Mouse (Mus musculus): ENCODE measurements around the gene Hs3st3b1. TPM values are rescaled to one million over a fixed set of nuclear protein-coding genes. Genes with fewer than 3 reads are reported as not detected.

Hs3st3b1 gene
- polyA plus RNA-seq, 1 experiment from 2014 or later: 21.1 TPM

- TF ChIP-seq EP300 (IDR thresholded peaks at IDR 0.05; ENCODE audit: low read depth): no peak
- no peak for ATAC-seq
- WGBS (ENCODE audit: insufficient replicate concordance): 78% methylated on average over 13 of the region's 13 CpGs
- no peak for DNase-seq
- Histone ChIP-seq H3K9ac (replicated peaks) (no peak overlapping the region), H3K4me1 (ENCODE audit: insufficient read depth) (peaks cover 21% of the 10 kb centered on the region), H3K27me3 (ENCODE audit: insufficient read depth, low read length) (no peaks in the 10 kb centered on the region), H3K36me3 (replicated peaks; ENCODE audit: insufficient read depth, low read length) (no peaks in the 10 kb centered on the region), H3K27ac (ENCODE audit: low read depth) (peak overlapping the region; percentile 58; the same call in 1 of the 2 replicates), H3K4me3 (ENCODE audit: low read depth, low read length) (no peak overlapping the region), H3K4me2 (ENCODE audit: low read depth, low read length) (no peak overlapping the region), H3K9me3 (ENCODE audit: low read length) (no peaks in the 10 kb centered on the region)
Measured at GRCm38 (mm10) chr11:63897856-63898508, 24.1 kb downstream of the Hs3st3b1 start.

- Histone ChIP-seq H3K4me3 (ENCODE audit: low read depth, low read length) (no peak overlapping the region), H3K9ac (replicated peaks) (no peak overlapping the region), H3K4me1 (ENCODE audit: insufficient read depth) (peaks cover 27% of the 10 kb centered on the region), H3K36me3 (replicated peaks; ENCODE audit: insufficient read depth, low read length) (no peaks in the 10 kb centered on the region), H3K4me2 (ENCODE audit: low read depth, low read length) (no peak overlapping the region), H3K9me3 (ENCODE audit: low read length) (no peaks in the 10 kb centered on the region), H3K27me3 (ENCODE audit: insufficient read depth, low read length) (no peaks in the 10 kb centered on the region), H3K27ac (ENCODE audit: low read depth) (0 out of 2 replicates have a peak overlapping the region, but pooled peaks have one; percentile 22)
- TF ChIP-seq EP300 (IDR thresholded peaks at IDR 0.05; ENCODE audit: low read depth) (no peak), CTCF (IDR thresholded peaks at IDR 0.05; ENCODE audit: low read depth) (no peak)
- ATAC-seq (no peak), DNase-seq (no peak)
- WGBS (ENCODE audit: insufficient replicate concordance): 68% methylated on average over 2 of the region's 2 CpGs
Measured at GRCm38 (mm10) chr11:63897011-63897410, 25.1 kb downstream of the Hs3st3b1 start.

GRCm38 (mm10) chr11:63894188-63894587, 27.9 kb downstream of the Hs3st3b1 start:
- peak; percentile 37 for DNase-seq

GRCm38 (mm10) chr11:63893557-63893956, 28.5 kb downstream of the Hs3st3b1 start:
- no peak for TF ChIP-seq CTCF (IDR thresholded peaks at IDR 0.05; ENCODE audit: low read depth)
- TF ChIP-seq EP300 (IDR thresholded peaks at IDR 0.05; ENCODE audit: low read depth): no peak
- Histone ChIP-seq H3K4me2 (ENCODE audit: low read depth, low read length) (no peak overlapping the region), H3K9me3 (ENCODE audit: low read length) (no peaks in the 10 kb centered on the region), H3K27me3 (ENCODE audit: insufficient read depth, low read length) (no peaks in the 10 kb centered on the region), H3K36me3 (replicated peaks; ENCODE audit: insufficient read depth, low read length) (peaks cover 3% of the 10 kb centered on the region; the same call in 1 of the 2 replicates), H3K4me3 (ENCODE audit: low read depth, low read length) (no peak overlapping the region), H3K27ac (ENCODE audit: low read depth) (no peak overlapping the region), H3K9ac (replicated peaks) (no peak overlapping the region), H3K4me1 (ENCODE audit: insufficient read depth) (peaks cover 20% of the 10 kb centered on the region)
- DNase-seq (no peak), ATAC-seq (no peak)
- 86% methylated on average over 6 of the region's 6 CpGs for WGBS (ENCODE audit: insufficient replicate concordance)

More at GRCm38 (mm10) chr11:63894188-63894587, 27.9 kb downstream of the Hs3st3b1 start:
- WGBS (ENCODE audit: insufficient replicate concordance): 53% methylated on average over 6 of the region's 6 CpGs
- H3K4me2 ChIP-seq (ENCODE audit: low read depth, low read length): 0 out of 2 replicates have a peak overlapping the region, but pooled peaks have one; percentile 3
- no peaks in the 10 kb centered on the region for H3K27me3 ChIP-seq (ENCODE audit: insufficient read depth, low read length)
- H3K36me3 ChIP-seq (replicated peaks; ENCODE audit: insufficient read depth, low read length): no peaks in the 10 kb centered on the region
- TF ChIP-seq CTCF (IDR thresholded peaks at IDR 0.05; ENCODE audit: low read depth) (no peak), EP300 (IDR thresholded peaks at IDR 0.05; ENCODE audit: low read depth) (no peak)
- H3K4me3 ChIP-seq (ENCODE audit: low read depth, low read length): no peak overlapping the region
- no peak overlapping the region for H3K27ac ChIP-seq (ENCODE audit: low read depth)
- H3K4me1 ChIP-seq (ENCODE audit: insufficient read depth): peaks cover 25% of the 10 kb centered on the region
- no peak; the same call in 1 of the 2 replicates for ATAC-seq
- H3K9me3 ChIP-seq (ENCODE audit: low read length): no peaks in the 10 kb centered on the region
- no peak overlapping the region for H3K9ac ChIP-seq (replicated peaks)

- Histone ChIP-seq H3K4me3 (ENCODE audit: low read depth, low read length) (no peak overlapping the region), H3K9ac (replicated peaks) (no peak overlapping the region), H3K27ac (ENCODE audit: low read depth) (no peak overlapping the region), H3K9me3 (ENCODE audit: low read length) (no peaks in the 10 kb centered on the region), H3K4me2 (ENCODE audit: low read depth, low read length) (no peak overlapping the region), H3K36me3 (replicated peaks; ENCODE audit: insufficient read depth, low read length) (peaks cover 3% of the 10 kb centered on the region; the same call in 1 of the 2 replicates), H3K4me1 (ENCODE audit: insufficient read depth) (peaks cover 25% of the 10 kb centered on the region), H3K27me3 (ENCODE audit: insufficient read depth, low read length) (no peaks in the 10 kb centered on the region)
- DNase-seq: no peak
- WGBS (ENCODE audit: insufficient replicate concordance): 49% methylated on average over 7 of the region's 7 CpGs
- no peak for ATAC-seq
- TF ChIP-seq CTCF (IDR thresholded peaks at IDR 0.05; ENCODE audit: low read depth) (no peak), EP300 (IDR thresholded peaks at IDR 0.05; ENCODE audit: low read depth) (no peak)
Measured at GRCm38 (mm10) chr11:63891479-63892020, 30.5 kb downstream of the Hs3st3b1 start.

GRCm38 (mm10) chr11:63883385-63883784, 38.7 kb downstream of the Hs3st3b1 start:
- Histone ChIP-seq H3K9me3 (ENCODE audit: low read length) (no peaks in the 10 kb centered on the region), H3K4me2 (ENCODE audit: low read depth, low read length) (peak overlapping the region; percentile 16; the same call in 1 of the 2 replicates), H3K9ac (replicated peaks) (no peak overlapping the region), H3K27me3 (ENCODE audit: insufficient read depth, low read length) (no peaks in the 10 kb centered on the region), H3K4me3 (ENCODE audit: low read depth, low read length) (no peak overlapping the region), H3K4me1 (ENCODE audit: insufficient read depth) (peaks cover 37% of the 10 kb centered on the region), H3K27ac (ENCODE audit: low read depth) (peak overlapping the region; percentile 69), H3K36me3 (replicated peaks; ENCODE audit: insufficient read depth, low read length) (no peaks in the 10 kb centered on the region; the same call in 1 of the 2 replicates)
- TF ChIP-seq EP300 (IDR thresholded peaks at IDR 0.05; ENCODE audit: low read depth): peak; percentile 35; the same call in 1 of the 2 replicates
- TF ChIP-seq CTCF (IDR thresholded peaks at IDR 0.05; ENCODE audit: low read depth): no peak
- peak; percentile 60 for ATAC-seq
- peak; percentile 46 for DNase-seq
- WGBS (ENCODE audit: insufficient replicate concordance): 53% methylated on average over 3 of the region's 3 CpGs
